Comparison of ENCODE assay signal across 8 mouse cellular contexts in genomic region chr11:87595976-87596375, GRCm38 (mm10). TPM values are rescaled to one million over a fixed set of nuclear protein-coding genes. Genes with fewer than 3 reads are reported as not detected.
DNase-seq lines count a peak whose midpoint lies in the region; ATAC-seq lines count a peak whose summit lies in the region.

No protein-coding gene starts in this region.

- DNase-seq in heart, adult 11 months, result peak; percentile 92
- DNase-seq in heart, postnatal 25 days (ENCODE audit: low spot score), result no peak
- peak; percentile 47 to 48 for DNase-seq in right cerebral cortex, adult 2 months (ENCODE audit: low spot score in 2 of 2)
- DNase-seq in right cerebral cortex, postnatal 36 days (ENCODE audit: low spot score in 2 of 2), result no peak
- peak; percentile 51 for DNase-seq in hindbrain, embryonic 11.5 days (ENCODE audit: low spot score)
- no peak for DNase-seq in urinary bladder, adult 18-20 months (ENCODE audit: low spot score in 2 of 2)
- no peak for DNase-seq in gastrocnemius, postnatal 36 days

- no peaks in the 10 kb centered on the region for H3K27me3 ChIP-seq in hindbrain, embryonic 11.5 days (ENCODE audit: control insufficient read depth, insufficient read depth, low read length)
- no peaks in the 10 kb centered on the region for H3K27me3 ChIP-seq in midbrain, embryonic 12.5 days

- peak overlapping the region; percentile 78 for H3K27ac ChIP-seq in hindbrain, embryonic 11.5 days (ENCODE audit: low read depth, low read length)
- H3K27ac ChIP-seq in midbrain, embryonic 12.5 days (replicated peaks), result peak overlapping the region; percentile 83

- intact Hi-C loops in heart, postnatal 25 days (cut with DNase I), result loop anchor here (10.0 kb wide), 1 partner anchor 171 kb away; no protein-coding TSS in a partner anchor
- intact Hi-C loops in gastrocnemius, postnatal 36 days (cut with DNase I), result no loop called here

- H3K9ac ChIP-seq in hindbrain, embryonic 11.5 days (ENCODE audit: low read depth, low read length), result peak overlapping the region; percentile 96
- peak overlapping the region; percentile 91 for H3K9ac ChIP-seq in midbrain, embryonic 12.5 days (replicated peaks)

- peak overlapping the region; percentile 71 for H3K4me3 ChIP-seq in hindbrain, embryonic 11.5 days (ENCODE audit: low read depth, low read length)
- peak overlapping the region; percentile 69 for H3K4me3 ChIP-seq in midbrain, embryonic 12.5 days

- H3K4me2 ChIP-seq in hindbrain, embryonic 11.5 days (replicated peaks; ENCODE audit: low read depth, low read length), result peak overlapping the region; percentile 86
- H3K4me2 ChIP-seq in midbrain, embryonic 12.5 days (replicated peaks), result peak overlapping the region; percentile 92

- peaks cover 8% of the 10 kb centered on the region for H3K4me1 ChIP-seq in hindbrain, embryonic 11.5 days (replicated peaks; ENCODE audit: control insufficient read depth, insufficient read depth, low read length)
- peaks cover 49% of the 10 kb centered on the region for H3K4me1 ChIP-seq in midbrain, embryonic 12.5 days

- no peak for ATAC-seq in hindbrain, embryonic 11.5 days (ENCODE audit: low FRiP score)
- no peak for ATAC-seq in midbrain, embryonic 12.5 days (ENCODE audit: low FRiP score, low read depth)

- WGBS in hindbrain, embryonic 11.5 days, result 12% methylated on average over 7 of the region's 7 CpGs
- WGBS in midbrain, embryonic 12.5 days, result 11% methylated on average over 7 of the region's 7 CpGs

- H3K36me3 ChIP-seq in hindbrain, embryonic 11.5 days (ENCODE audit: control insufficient read depth, insufficient read depth, low read length), result peaks cover 26% of the 10 kb centered on the region
- peaks cover 45% of the 10 kb centered on the region for H3K36me3 ChIP-seq in midbrain, embryonic 12.5 days

- H3K9me3 ChIP-seq in hindbrain, embryonic 11.5 days (ENCODE audit: control insufficient read depth, low read length), result no peaks in the 10 kb centered on the region
- no peaks in the 10 kb centered on the region for H3K9me3 ChIP-seq in midbrain, embryonic 12.5 days

RNA-seq across cellular contexts. Expression of gene Mtmr4, which starts 4.0 kb away (rescaled TPM):
- total RNA-seq in heart, postnatal 25 days (2021), result 10 to 100 TPM; 26.3 to 26.4 TPM
- 63.2 and 77.0 TPM in 2 replicates for polyA plus RNA-seq in hindbrain, embryonic 11.5 days (2014; fragmentation: Nextera tagmentation; extraction: Ambion mirVana)
- 76.9 and 87.9 TPM in 2 replicates for polyA plus RNA-seq in midbrain, embryonic 12.5 days (2016; fragmentation: Nextera tagmentation; extraction: Ambion mirVana)
- total RNA-seq in gastrocnemius, postnatal 36 days (2021), result 10 to 100 TPM in 1 of 2 experiments, 1 to 10 TPM in 1; 8.9 to 13.4 TPM

RNA-seq across cellular contexts. Expression of gene Hsf5, which starts 21.0 kb away (rescaled TPM):
- total RNA-seq in heart, postnatal 25 days (2021), result not detected
- polyA plus RNA-seq in hindbrain, embryonic 11.5 days (2014; fragmentation: Nextera tagmentation; extraction: Ambion mirVana), result 0.14 and 0.39 TPM in 2 replicates
- 0.36 and 0.38 TPM in 2 replicates for polyA plus RNA-seq in midbrain, embryonic 12.5 days (2016; fragmentation: Nextera tagmentation; extraction: Ambion mirVana)
- not detected for total RNA-seq in gastrocnemius, postnatal 36 days (2021)

RNA-seq across cellular contexts. Expression of gene Sept4, which starts 27.3 kb away (rescaled TPM):
- total RNA-seq in heart, postnatal 25 days (2021), result 10 to 100 TPM; 43.4 to 43.7 TPM
- 9.0 and 11.6 TPM in 2 replicates for polyA plus RNA-seq in hindbrain, embryonic 11.5 days (2014; fragmentation: Nextera tagmentation; extraction: Ambion mirVana)
- polyA plus RNA-seq in midbrain, embryonic 12.5 days (2016; fragmentation: Nextera tagmentation; extraction: Ambion mirVana), result 12.5 and 14.3 TPM in 2 replicates
- total RNA-seq in gastrocnemius, postnatal 36 days (2021), result 10 to 100 TPM; 11.3 to 11.9 TPM

RNA-seq across cellular contexts. Expression of gene Gm11492, which starts 29.5 kb away (rescaled TPM):
- not detected for total RNA-seq in heart, postnatal 25 days (2021)
- polyA plus RNA-seq in hindbrain, embryonic 11.5 days (2014; fragmentation: Nextera tagmentation; extraction: Ambion mirVana), result not detected in 2 replicates
- not detected in 2 replicates for polyA plus RNA-seq in midbrain, embryonic 12.5 days (2016; fragmentation: Nextera tagmentation; extraction: Ambion mirVana)
- total RNA-seq in gastrocnemius, postnatal 36 days (2021), result not detected

Comparison
In these comparisons a context has a peak if more than half of its experiments do, and no peak if none do; other contexts are left out.
1. DNase-seq: peak in heart, adult 11 months (single experiment), right cerebral cortex, adult 2 months (2 of 2) and hindbrain, embryonic 11.5 days (single experiment); none in heart, postnatal 25 days (single experiment), right cerebral cortex, postnatal 36 days (0 of 2), urinary bladder, adult 18-20 months (0 of 2) and gastrocnemius, postnatal 36 days (0 of 2).